Mouse (Mus musculus): ENCODE data around the gene Cacna2d3.

- TF ChIP-seq POLR2A (IDR thresholded peaks at IDR 0.05; ENCODE audit: control insufficient read depth in 1 of 2, insufficient read depth in 1 of 2, low read depth in 1 of 2, low read length in 2 of 2, poor library complexity in 1 of 2) (no peak), ELF1 (IDR thresholded peaks at IDR 0.05; ENCODE audit: low read depth, low read length) (no peak), POLR2AphosphoS2 (IDR thresholded peaks at IDR 0.05; ENCODE audit: low read length) (no peak), HCFC1 (IDR thresholded peaks at IDR 0.05; ENCODE audit: low read depth, low read length) (no peak), JUND (IDR thresholded peaks at IDR 0.05; ENCODE audit: low read depth, low read length) (no peak), ZC3H11A (IDR thresholded peaks at IDR 0.05; ENCODE audit: low read depth, low read length) (no peak), CTCF (IDR thresholded peaks at IDR 0.05 in 2 of 3, conservative IDR thresholded peaks at IDR 0.05 in 1 of 3; ENCODE audit: control insufficient read depth in 1 of 3, insufficient read depth in 1 of 3, low read depth in 2 of 3, low read length in 3 of 3, poor library complexity in 1 of 3, severe bottlenecking in 1 of 3) (no peak), CHD1 (IDR thresholded peaks at IDR 0.05; ENCODE audit: low read depth, low read length) (no peak)
These were observed 236.2 kb downstream of the Cacna2d3 start for GRCm38 (mm10) chr14:29485416-29485815.

Data from MEL (cell line).